Mouse (Mus musculus): ENCODE measurements at regions not wholly inside any gene's neighbourhood (a gene's known extent, or its start where the extent isn't known, plus 50 kb on each side); places are given as distances from the start of the nearest gene placed in this dataset.

- DNase-seq = no peak
Measured at GRCm38 (mm10) chr8:46898697-46899445, 87.8 kb upstream of the Enpp6 start.

GRCm38 (mm10) chr8:46900826-46901225 is 85.9 kb upstream of the Enpp6 start:
- no peak for DNase-seq

DNA sequence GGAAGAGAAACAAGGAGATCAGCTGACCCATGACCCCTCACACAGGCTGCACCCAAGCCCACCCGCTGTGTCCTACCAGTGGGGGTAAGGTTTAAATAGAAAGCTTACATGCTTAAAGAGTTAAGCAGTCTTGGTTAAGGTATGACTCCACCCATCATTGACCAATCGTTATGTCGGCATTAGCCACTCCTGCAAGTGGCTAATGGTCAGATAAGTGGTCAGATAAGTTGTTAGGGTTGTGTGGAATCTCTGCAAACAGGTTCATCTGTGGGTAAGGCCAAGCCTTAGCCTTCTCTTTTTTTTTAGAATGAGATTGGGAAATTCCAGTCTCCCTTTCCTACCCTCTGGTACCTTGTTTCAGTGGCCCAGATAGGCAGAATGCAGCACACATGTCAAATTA is 82.0 kb upstream of the Enpp6 start:
- DNase-seq = no peak

DNA sequence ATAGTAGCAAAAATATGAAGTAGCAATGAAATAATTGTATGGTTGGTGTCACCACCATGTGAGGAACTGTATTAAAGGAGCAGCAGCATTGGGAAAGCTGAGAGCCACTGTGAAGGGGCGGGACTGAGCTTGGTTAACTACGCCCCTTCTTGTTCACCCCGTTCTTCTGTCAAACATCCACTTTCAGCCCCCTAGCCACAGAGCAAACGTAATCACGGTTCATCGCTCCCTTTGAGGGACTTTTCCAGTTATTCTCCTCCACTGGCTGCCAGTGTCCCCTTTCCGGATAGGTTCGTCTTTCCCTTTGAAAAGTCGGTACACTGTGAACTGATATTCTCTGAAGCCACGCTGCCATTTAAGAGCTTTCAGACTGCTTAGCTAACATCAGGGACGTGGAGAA is 79.3 kb upstream of the Enpp6 start:
- no peak for DNase-seq

GRCm38 (mm10) chr8:46908186-46908585 is 78.5 kb upstream of the Enpp6 start:
- DNase-seq = no peak

- DNase-seq = no peak
Measured at GRCm38 (mm10) chr8:46913956-46914355, 72.7 kb upstream of the Enpp6 start.

- DNase-seq = no peak
Measured at GRCm38 (mm10) chr8:46920071-46920470, 66.6 kb upstream of the Enpp6 start.

- no peak for DNase-seq
Measured at GRCm38 (mm10) chr8:46921075-46921474, 65.6 kb upstream of the Enpp6 start.

- no peak for DNase-seq
Measured at GRCm38 (mm10) chr8:46921585-46921984, 65.1 kb upstream of the Enpp6 start.

- no peak for DNase-seq
Measured at GRCm38 (mm10) chr8:46924787-46925548, 61.7 kb upstream of the Enpp6 start.

DNA sequence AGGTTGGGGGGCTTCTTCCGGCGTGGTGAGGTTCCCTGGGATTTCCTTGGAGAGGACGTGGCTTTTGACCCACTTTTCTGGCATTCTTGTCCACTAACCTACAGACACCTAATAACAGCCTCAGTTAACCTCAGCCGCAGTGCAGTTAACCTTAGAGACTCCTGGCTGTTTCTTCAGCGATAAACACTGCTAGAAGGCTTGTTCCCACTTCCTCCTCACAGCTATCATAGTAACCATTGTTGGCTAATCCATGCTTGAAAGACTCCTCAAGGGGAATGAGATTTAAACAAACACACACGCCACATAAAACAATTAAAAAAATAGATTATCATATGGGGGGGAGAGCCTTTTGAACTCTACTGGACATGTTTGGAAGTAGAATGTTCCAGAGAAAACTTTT is 58.0 kb upstream of the Enpp6 start:
- no peak for DNase-seq

GRCm38 (mm10) chr8:46929678-46930077 is 57.0 kb upstream of the Enpp6 start:
- DNase-seq = no peak

DNA sequence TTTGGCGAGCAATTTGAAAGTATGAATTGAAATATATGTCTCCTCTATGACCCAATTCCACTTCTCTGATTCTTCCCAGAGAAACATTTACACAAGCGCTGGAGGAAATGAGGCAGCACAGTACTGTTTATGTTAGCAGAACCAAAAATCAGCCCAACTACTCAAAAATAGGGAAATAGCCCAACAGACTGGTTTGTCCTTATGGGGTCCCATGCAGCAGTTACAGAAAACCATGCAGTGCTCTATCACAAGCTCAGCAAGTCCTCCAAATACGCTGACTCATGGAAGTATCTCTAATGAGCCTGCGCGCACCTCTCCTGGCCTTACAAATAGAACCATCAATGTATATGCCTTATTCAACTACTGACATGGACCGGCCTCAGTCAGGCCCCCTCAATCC is 55.4 kb upstream of the Enpp6 start:
- DNase-seq = no peak

DNA sequence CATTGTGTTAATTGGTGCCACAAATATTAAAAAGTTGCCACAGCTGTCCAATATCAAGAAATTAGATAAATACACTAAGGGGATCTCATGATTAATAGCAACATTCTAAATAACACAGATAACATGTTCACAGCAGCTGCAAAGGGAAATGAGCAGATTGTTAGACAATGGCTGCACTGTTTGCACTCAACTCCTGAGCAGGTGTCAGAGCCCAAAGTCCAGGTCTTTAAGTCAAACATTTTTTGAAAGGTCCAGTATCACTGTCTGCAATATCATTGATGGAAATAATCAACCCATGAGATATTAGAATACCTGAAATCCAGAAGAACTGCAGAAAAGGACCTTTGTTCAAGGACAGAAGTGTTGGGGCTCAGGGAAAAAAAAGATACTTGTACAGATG is 53.4 kb upstream of the Enpp6 start:
- no peak for DNase-seq

- DNase-seq = no peak
Measured at GRCm38 (mm10) chr8:46934254-46934653, 52.4 kb upstream of the Enpp6 start.

DNA sequence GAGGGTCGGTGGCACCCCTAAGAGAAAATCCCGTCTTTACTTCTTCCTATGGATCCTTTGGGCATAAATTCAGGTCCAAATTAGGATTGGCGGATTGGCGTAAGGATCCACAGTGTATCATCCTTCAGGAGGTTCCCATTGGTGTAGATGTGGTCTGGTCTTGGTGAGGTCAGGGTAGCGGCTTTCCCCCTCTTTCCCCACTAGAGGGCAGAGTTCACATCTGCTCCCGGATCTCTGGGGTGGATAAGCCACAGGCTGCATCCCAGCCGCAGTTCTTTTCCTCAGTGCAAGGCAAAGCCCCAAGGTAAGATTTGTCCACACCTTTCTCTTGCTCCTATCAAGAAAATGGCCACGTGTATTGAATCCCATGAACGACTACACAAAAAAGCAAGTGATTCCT is 51.8 kb upstream of the Enpp6 start:
- DNase-seq = peak; percentile 70

DNA sequence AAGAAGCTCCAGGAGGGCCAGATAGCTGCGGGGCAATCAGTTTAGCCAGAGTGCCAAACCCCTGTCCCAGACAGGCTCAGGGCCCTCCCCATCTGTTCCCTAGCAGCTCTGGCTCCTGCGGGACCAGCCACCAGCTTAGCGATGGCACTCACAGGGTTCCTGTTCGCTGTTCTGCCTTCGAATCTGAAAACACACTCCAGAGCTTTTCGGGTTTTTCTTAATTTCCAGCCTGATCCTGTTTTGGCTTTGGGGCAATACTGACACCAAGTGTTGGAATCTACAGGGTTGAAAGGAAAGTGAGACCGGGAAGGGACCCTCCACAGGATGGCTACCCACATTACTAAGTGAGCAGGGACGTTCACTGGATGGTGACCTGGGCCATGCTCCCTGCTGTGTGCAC is 50.6 kb upstream of the Enpp6 start:
- DNase-seq = no peak
